Mouse (Mus musculus) heart, adult 2 months (tissue): ENCODE results near the gene Cep162.

ENCODE experiments used
- CTCF ChIP-seq: fragments of 200-600 bp; IDR thresholded peaks from 2 replicates; pipeline ENCODE4 v1.8.1; 2022; ENCODE audit warnings: antibody characterized with exemption, mild to moderate bottlenecking, moderate library complexity
- EP300 ChIP-seq: fragments of 200-500 bp; IDR thresholded peaks from 2 replicates; pipeline ENCODE4 v1.6.1; 2011; ENCODE audit warnings: low read depth, low read length, control low read depth; ENCODE audit not compliant: insufficient read depth
- POLR2A ChIP-seq: fragments of 200-500 bp; IDR thresholded peaks from 2 replicates; pipeline ENCODE4 v1.6.1; 2011; ENCODE audit warnings: mild to moderate bottlenecking, low read depth, low read length, control low read depth; ENCODE audit not compliant: insufficient read depth

DNA sequence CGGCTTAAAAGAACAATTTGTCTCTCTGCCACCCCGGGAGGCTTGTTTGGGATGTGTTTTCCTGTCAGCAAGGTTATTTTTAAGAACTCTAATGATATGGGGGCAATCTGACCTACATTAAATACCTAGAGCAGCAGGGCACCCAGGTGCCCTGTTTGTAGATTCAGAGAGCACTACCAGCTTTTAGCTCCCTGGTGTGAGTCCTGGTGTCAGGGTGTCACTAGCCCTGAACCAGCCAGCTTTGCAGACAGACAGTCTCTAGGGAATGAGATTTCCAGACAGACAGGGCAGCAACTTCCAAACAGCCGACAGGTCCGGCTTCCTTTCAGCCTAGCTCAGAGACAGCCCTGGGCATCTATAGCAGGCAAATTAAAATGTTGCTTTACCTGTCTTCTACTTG, 92.8 kb downstream of the Cep162 start:
- TF ChIP-seq CTCF (no peak), POLR2A (no peak), EP300 (no peak)
